Mouse (Mus musculus): Measurements from ENCODE around the gene Arl10. TPM values are rescaled to one million over a fixed set of nuclear protein-coding genes. Genes with fewer than 3 reads are reported as not detected.

Gene Arl10
- polyA plus RNA-seq, 1 experiment from 2014 or later = 10.7 TPM

DNA sequence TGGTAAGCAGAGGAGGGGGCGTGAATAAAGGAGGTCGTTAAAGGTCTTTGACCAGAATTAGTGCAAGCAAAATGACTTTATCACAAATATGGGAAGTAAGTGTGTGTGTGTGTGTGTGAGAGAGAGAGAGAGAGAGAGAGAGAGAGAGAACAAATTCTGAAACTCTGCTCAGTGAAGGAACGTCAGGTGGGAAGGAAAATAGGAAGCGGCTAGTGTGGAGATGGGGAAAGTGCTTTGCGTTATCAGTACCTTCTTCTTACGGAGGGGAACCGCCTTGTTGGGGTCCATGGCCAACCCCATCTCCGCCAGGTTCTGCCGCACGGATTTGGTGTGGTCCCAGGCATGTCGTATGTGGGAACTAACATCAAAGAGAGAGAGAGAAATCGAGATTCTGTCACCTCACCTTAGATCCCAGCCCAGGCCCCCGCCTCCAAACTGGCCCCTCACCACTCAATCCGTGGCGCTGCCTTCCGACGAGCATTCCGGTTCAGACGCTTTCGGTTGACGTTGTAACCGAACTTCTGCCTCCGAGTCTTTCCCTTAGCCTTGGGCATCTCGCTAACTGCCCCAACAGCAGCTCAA is 14.7 kb downstream of the Arl10 start:
- H3K4me1 ChIP-seq = peaks cover 24% of the 10 kb centered on the region
- no peaks in the 10 kb centered on the region for H3K27me3 ChIP-seq (replicated peaks)
- peak overlapping the region; percentile 65 for H3K27ac ChIP-seq
- WGBS (ENCODE audit: insufficient replicate concordance) = 1% methylated on average over 24 of the region's 24 CpGs
- peak overlapping the region; percentile 91 for H3K4me3 ChIP-seq
- ATAC-seq = peak; percentile 36
- peaks cover 54% of the 10 kb centered on the region for H3K36me3 ChIP-seq
- peak overlapping the region; percentile 86 for H3K4me2 ChIP-seq
- H3K9ac ChIP-seq = peak overlapping the region; percentile 91
- H3K9me3 ChIP-seq (replicated peaks) = no peaks in the 10 kb centered on the region

DNA sequence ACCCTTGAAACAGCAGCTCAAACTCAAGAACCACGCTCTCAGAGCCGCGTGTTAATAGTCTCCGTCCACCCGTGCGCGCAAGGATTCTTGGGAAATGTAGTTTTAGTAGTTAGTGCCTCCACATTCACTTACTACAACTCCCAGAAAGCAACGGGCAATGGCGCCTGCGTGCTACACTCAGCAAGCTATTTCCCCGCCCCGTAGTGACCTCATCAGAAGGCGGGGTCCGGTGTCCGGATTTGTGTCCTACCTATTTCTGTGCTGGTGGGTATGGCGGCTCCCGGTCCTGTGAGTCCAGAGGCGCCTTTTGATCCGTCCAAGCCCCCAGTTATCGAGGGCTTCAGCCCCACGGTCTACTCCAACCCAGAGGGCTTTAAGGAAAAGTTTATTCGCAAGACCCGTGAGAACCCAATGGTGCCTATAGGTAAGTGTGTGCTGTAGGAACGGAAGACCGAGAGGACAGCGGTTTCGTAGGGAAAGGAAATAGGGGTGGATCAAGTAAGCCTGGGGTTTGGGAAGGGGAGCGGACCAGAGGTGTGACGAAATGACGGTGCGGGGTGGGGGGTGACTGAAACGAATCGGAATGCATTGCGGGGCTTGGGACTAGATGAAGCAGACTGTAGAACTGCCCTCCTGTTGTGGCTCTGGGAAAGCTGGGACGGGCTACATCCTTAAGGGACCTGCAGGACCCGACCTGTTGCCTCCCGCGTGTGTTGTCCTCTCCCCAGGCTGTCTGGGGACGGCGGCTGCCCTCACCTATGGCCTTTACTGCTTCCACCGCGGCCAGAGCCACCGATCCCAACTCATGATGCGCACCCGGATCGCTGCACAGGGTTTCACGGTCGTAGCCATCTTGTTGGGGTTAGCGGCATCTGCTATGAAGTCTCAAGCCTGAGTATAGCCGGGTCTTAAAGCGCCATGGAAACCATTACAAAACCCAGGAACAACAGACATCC is 15.5 kb downstream of the Arl10 start, which contains the start of the genes Nop16 and Higd2a:
TSS of gene Nop16 (minus strand) at position 95 of the 956 bp plus-strand sequence.
TSS of gene Higd2a (plus strand) at position 212 of the 956 bp plus-strand sequence.
- Histone ChIP-seq H3K4me1 (peaks cover 24% of the 10 kb centered on the region), H3K9me3 (replicated peaks) (no peaks in the 10 kb centered on the region), H3K27me3 (replicated peaks) (no peaks in the 10 kb centered on the region), H3K4me3 (peak within 1 kb of the TSS; percentile 91), H3K4me2 (peak within 1 kb of the TSS; percentile 86), H3K27ac (peak within 1 kb of the TSS; percentile 84), H3K9ac (peak within 1 kb of the TSS; percentile 91), H3K36me3 (peaks cover 53% of the 10 kb centered on the region)
- ATAC-seq = peak; percentile 97
- WGBS (ENCODE audit: insufficient replicate concordance) = under 1% methylated on average over 51 of the region's 51 CpGs

- Histone ChIP-seq H3K4me1 (peaks cover 24% of the 10 kb centered on the region), H3K4me3 (peak overlapping the region; percentile 91; the same call in 1 of the 2 replicates), H3K27me3 (replicated peaks) (no peaks in the 10 kb centered on the region), H3K4me2 (peak overlapping the region; percentile 86), H3K9me3 (replicated peaks) (no peaks in the 10 kb centered on the region), H3K9ac (0 out of 2 replicates have a peak overlapping the region, but pooled peaks have one; percentile 91), H3K27ac (no peak overlapping the region), H3K36me3 (peaks cover 53% of the 10 kb centered on the region)
- 77% methylated on average over 8 of the region's 8 CpGs for WGBS (ENCODE audit: insufficient replicate concordance)
- no peak for ATAC-seq
These were observed 17.1 kb downstream of the Arl10 start for GRCm38 (mm10) chr13:54591776-54592356.

GRCm38 (mm10) chr13:54593617-54594016 is 18.8 kb downstream of the Arl10 start:
- H3K9me3 ChIP-seq (replicated peaks) = no peaks in the 10 kb centered on the region
- 82% methylated on average over 11 of the region's 11 CpGs for WGBS (ENCODE audit: insufficient replicate concordance)
- ATAC-seq = no peak
- no peak overlapping the region for H3K27ac ChIP-seq
- no peak overlapping the region for H3K9ac ChIP-seq
- peaks cover 23% of the 10 kb centered on the region for H3K4me1 ChIP-seq
- no peak overlapping the region for H3K4me2 ChIP-seq
- H3K27me3 ChIP-seq (replicated peaks) = no peaks in the 10 kb centered on the region
- H3K36me3 ChIP-seq = peaks cover 54% of the 10 kb centered on the region
- no peak overlapping the region for H3K4me3 ChIP-seq

DNA sequence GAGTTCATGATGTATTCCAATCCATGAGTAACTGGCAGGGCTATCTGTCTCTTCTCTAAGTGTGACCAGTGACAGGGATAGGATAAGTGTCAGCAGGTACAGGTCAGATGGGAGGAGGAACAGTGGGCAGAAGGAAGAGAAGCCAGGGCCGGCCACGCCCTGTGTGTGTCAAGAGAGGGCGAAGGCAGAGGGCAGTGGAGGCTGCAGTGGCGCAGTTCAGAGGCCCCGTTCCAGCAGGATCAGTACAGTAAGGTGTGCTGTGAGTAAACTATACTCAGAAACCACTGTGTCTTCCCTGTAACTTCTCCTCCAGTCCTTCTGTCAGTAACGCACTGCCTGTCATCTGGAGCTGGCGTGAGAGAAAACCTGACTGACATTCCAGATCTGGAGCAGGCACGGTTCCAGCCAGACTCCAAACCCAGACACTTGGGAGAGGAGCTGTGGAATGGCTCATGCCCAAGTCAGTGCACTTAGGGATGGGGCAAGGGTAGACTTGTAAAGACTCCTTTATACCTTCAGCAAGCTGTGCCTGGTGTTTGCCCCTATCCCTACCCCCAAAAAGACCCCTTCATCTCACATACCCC is 21.4 kb downstream of the Arl10 start:
- peaks cover 73% of the 10 kb centered on the region for H3K36me3 ChIP-seq

DNA sequence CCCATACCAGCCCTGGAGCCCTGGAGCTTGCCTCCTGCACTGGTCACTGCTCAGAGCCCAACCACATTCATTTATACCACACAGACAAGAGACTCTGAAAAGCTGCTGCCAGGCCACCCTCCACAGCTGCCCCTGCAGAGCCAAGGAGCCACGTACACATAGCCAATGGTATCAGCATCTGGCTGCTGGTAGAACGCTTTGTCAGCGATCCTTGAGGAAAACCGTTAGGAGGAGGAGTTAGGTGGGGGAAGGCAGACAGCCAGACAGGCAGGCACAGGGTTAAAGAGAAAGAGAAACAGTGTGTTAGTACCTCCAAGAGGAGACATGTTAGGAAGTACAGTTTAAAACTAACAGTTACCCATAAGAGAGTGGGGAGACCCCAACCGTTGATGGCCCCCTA is 22.1 kb downstream of the Arl10 start:
- H3K4me3 ChIP-seq = no peak overlapping the region
- ATAC-seq = no peak
- H3K4me2 ChIP-seq = no peak overlapping the region
- H3K9me3 ChIP-seq (replicated peaks) = no peaks in the 10 kb centered on the region
- no peak overlapping the region for H3K27ac ChIP-seq
- no peaks in the 10 kb centered on the region for H3K27me3 ChIP-seq (replicated peaks)
- WGBS (ENCODE audit: insufficient replicate concordance) = 67% methylated on average over 5 of the region's 5 CpGs
- H3K4me1 ChIP-seq = peaks cover 5% of the 10 kb centered on the region
- H3K9ac ChIP-seq = no peak overlapping the region
- H3K36me3 ChIP-seq = peaks cover 75% of the 10 kb centered on the region

More for the DNA sequence above, 21.4 kb downstream of the Arl10 start:
- H3K9ac ChIP-seq = no peak overlapping the region
- no peak for ATAC-seq
- H3K9me3 ChIP-seq (replicated peaks) = no peaks in the 10 kb centered on the region
- WGBS (ENCODE audit: insufficient replicate concordance) = 76% methylated on average over 8 of the region's 8 CpGs
- no peak overlapping the region for H3K4me2 ChIP-seq
- no peak overlapping the region for H3K27ac ChIP-seq
- H3K4me1 ChIP-seq = peaks cover 12% of the 10 kb centered on the region
- no peak overlapping the region for H3K4me3 ChIP-seq
- no peaks in the 10 kb centered on the region for H3K27me3 ChIP-seq (replicated peaks)

GRCm38 (mm10) chr13:54598622-54599143 is 23.9 kb downstream of the Arl10 start:
- H3K4me3 ChIP-seq = no peak overlapping the region
- H3K27me3 ChIP-seq (replicated peaks) = no peaks in the 10 kb centered on the region
- peaks cover 72% of the 10 kb centered on the region for H3K36me3 ChIP-seq
- no peak overlapping the region for H3K27ac ChIP-seq
- H3K4me1 ChIP-seq = peaks cover 3% of the 10 kb centered on the region; the same call in 1 of the 2 replicates
- no peak overlapping the region for H3K4me2 ChIP-seq
- no peak overlapping the region for H3K9ac ChIP-seq
- no peaks in the 10 kb centered on the region for H3K9me3 ChIP-seq (replicated peaks)
- ATAC-seq = no peak
- WGBS (ENCODE audit: insufficient replicate concordance) = 86% methylated on average over 12 of the region's 12 CpGs

DNA sequence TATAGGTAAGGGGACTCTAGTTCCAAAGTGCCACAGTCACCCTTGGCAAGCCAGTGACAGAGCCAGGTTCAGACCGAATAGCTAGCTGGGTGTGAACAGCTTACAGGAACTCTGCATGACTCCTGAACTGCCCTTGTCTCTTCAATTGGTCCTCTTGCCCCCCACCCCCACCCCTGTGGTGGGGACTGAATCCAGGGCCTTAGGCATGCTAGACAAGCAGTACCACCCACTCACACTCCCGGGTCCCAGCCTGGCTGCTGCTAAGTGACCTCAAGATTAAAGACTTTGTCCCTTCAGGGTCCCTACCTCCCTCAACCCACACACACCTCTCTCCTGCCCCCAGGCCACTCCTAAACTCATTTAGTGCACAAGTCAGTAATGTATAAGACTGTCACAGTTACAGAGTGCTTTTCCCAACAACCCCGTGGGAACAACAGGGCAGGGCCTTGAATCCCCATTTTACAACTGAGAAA is 27.9 kb downstream of the Arl10 start:
- 75% methylated on average over 3 of the region's 3 CpGs for WGBS (ENCODE audit: insufficient replicate concordance)
- no peak overlapping the region for H3K4me2 ChIP-seq
- peaks cover 69% of the 10 kb centered on the region for H3K36me3 ChIP-seq
- no peaks in the 10 kb centered on the region for H3K27me3 ChIP-seq (replicated peaks)
- ATAC-seq = no peak
- no peak overlapping the region for H3K4me3 ChIP-seq
- H3K9ac ChIP-seq = no peak overlapping the region
- H3K27ac ChIP-seq = no peak overlapping the region
- no peaks in the 10 kb centered on the region for H3K9me3 ChIP-seq (replicated peaks)
- H3K4me1 ChIP-seq = peaks cover 15% of the 10 kb centered on the region

DNA sequence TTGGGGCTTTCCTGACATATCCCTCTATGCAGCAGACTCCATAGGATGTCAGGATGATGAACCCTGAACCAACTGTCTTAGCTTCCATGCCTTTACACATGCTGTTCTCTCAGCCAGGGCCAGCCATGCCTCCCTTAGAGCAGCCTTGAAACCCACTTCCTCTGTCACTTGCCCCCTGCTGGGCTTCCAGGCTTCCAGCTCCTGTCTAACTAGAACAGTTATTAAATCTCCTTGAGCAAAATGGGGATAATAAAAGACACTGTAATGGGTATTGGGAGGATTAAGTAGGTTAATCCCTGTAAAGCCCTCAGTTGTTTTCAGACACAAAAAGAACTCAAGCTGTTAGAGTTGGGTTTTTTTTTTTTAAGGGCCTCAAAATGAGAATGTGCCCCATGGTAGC is 28.7 kb downstream of the Arl10 start:
- Histone ChIP-seq H3K4me2 (no peak overlapping the region), H3K36me3 (peaks cover 60% of the 10 kb centered on the region), H3K27ac (no peak overlapping the region), H3K27me3 (replicated peaks) (no peaks in the 10 kb centered on the region), H3K4me3 (no peak overlapping the region), H3K9me3 (replicated peaks) (no peaks in the 10 kb centered on the region), H3K4me1 (peaks cover 20% of the 10 kb centered on the region), H3K9ac (no peak overlapping the region)
- no peak for ATAC-seq

GRCm38 (mm10) chr13:54604221-54604620 is 29.4 kb downstream of the Arl10 start:
- H3K9ac ChIP-seq = no peak overlapping the region
- no peak overlapping the region for H3K4me2 ChIP-seq
- no peaks in the 10 kb centered on the region for H3K9me3 ChIP-seq (replicated peaks)
- no peak overlapping the region for H3K4me3 ChIP-seq
- H3K36me3 ChIP-seq = peaks cover 53% of the 10 kb centered on the region
- no peaks in the 10 kb centered on the region for H3K27me3 ChIP-seq (replicated peaks)
- 77% methylated on average over 4 of the region's 4 CpGs for WGBS (ENCODE audit: insufficient replicate concordance)
- peaks cover 27% of the 10 kb centered on the region for H3K4me1 ChIP-seq
- no peak for ATAC-seq
- no peak overlapping the region for H3K27ac ChIP-seq

- Histone ChIP-seq H3K27ac (no peak overlapping the region), H3K9ac (no peak overlapping the region), H3K36me3 (peaks cover 47% of the 10 kb centered on the region), H3K4me3 (no peak overlapping the region), H3K9me3 (replicated peaks) (no peaks in the 10 kb centered on the region), H3K4me2 (no peak overlapping the region), H3K4me1 (peaks cover 39% of the 10 kb centered on the region), H3K27me3 (replicated peaks) (no peaks in the 10 kb centered on the region)
- WGBS (ENCODE audit: insufficient replicate concordance) = 79% methylated on average over 5 of the region's 5 CpGs
- no peak for ATAC-seq
These were observed 30.6 kb downstream of the Arl10 start for GRCm38 (mm10) chr13:54605426-54605825.
